Mouse (Mus musculus): ENCODE measurements around the gene Bag3. TPM values are rescaled to one million over a fixed set of nuclear protein-coding genes. Genes with fewer than 3 reads are reported as not detected.

Bag3 gene
- polyA plus RNA-seq, 1 experiment from 2014 or later, result 5.7 TPM

DNA sequence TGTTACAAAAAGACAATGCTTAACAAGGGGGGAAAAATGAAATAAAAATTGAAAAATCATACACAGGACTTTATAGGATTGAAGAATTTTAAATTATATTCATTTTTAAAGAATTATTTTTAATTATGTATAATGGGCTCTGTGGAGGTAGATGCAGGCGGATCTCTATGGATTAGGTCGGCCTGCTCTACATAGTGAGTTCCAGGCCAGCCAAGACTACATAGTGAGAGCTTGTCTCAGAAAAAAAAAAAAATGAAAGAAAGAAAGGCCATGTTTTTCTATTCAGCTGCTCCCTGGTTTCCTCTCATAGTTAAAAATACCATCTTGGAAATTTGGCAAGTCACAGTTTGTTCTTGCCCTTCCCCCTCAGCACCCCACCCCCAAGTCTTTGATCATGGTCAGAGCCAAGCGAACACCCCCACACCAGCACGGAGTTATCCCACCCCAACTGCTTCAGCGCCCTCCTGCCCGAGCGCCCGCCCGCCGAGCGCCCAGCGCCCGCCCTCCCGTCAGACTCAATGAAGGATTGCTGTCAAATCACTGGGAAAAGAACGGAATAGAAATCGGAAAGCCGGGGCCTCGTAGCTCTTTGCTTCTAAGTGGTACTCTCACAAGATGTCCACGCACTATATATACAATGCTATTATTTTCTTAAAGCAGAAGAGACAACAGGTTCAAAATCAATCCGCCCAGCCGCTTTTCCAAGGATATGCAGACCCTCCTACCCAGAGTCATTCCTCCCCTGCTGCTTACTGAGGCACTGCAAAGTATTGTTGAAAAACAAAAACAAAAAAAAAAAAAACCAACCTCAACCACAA lies 68.9 kb downstream of the Bag3 start:
- H3K4me1 ChIP-seq (replicated peaks; ENCODE audit: control insufficient read depth, insufficient read depth, low read length), result peaks cover 6% of the 10 kb centered on the region; the same call in 1 of the 2 replicates
- peak overlapping the region; percentile 16; the same call in 1 of the 2 replicates for H3K9ac ChIP-seq (ENCODE audit: low read length)
- no peaks in the 10 kb centered on the region for H3K9me3 ChIP-seq (ENCODE audit: control insufficient read depth, low read length)
- no peaks in the 10 kb centered on the region for H3K36me3 ChIP-seq (ENCODE audit: control insufficient read depth, insufficient read depth, low read length)
- ATAC-seq (replicated peaks; ENCODE audit: low FRiP score) (no peak; the same call in 1 of the 2 replicates), DNase-seq (ENCODE audit: low spot score) (peak; percentile 67)
- H3K4me2 ChIP-seq (ENCODE audit: low read depth, low read length, severe bottlenecking), result peak overlapping the region; percentile 43
- peak overlapping the region; percentile 11 for H3K4me3 ChIP-seq (ENCODE audit: low read depth, low read length)
- no peaks in the 10 kb centered on the region for H3K27me3 ChIP-seq (ENCODE audit: control insufficient read depth, insufficient read depth, low read length)
- H3K27ac ChIP-seq (ENCODE audit: low read depth, low read length), result peak overlapping the region; percentile 48
- WGBS, result 4% methylated on average over 21 of the region's 21 CpGs

DNA sequence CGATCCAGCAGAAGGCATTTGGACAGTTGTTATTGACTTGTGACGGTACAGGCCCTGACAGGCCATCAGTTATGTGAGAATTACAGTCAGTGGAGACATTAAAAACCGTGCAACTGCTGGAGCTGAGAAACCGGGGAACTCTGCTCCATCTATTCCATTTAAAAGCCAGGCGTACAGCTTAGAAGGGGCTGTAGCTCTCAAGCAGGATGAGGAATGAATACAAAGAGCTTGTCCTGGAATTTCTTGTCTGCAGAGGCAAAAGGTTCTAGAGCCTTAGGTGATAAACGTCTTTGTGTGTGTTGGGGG lies 69.5 kb downstream of the Bag3 start:
- peak overlapping the region; percentile 14; the same call in 1 of the 2 replicates for H3K27ac ChIP-seq (ENCODE audit: low read depth, low read length)
- H3K4me1 ChIP-seq (replicated peaks; ENCODE audit: control insufficient read depth, insufficient read depth, low read length), result peaks cover 6% of the 10 kb centered on the region; the same call in 1 of the 2 replicates
- no peaks in the 10 kb centered on the region for H3K36me3 ChIP-seq (ENCODE audit: control insufficient read depth, insufficient read depth, low read length)
- H3K4me2 ChIP-seq (ENCODE audit: low read depth, low read length, severe bottlenecking), result peak overlapping the region; percentile 43; the same call in 1 of the 2 replicates
- H3K4me3 ChIP-seq (ENCODE audit: low read depth, low read length), result no peak overlapping the region; the same call in 1 of the 2 replicates
- no peaks in the 10 kb centered on the region for H3K27me3 ChIP-seq (ENCODE audit: control insufficient read depth, insufficient read depth, low read length)
- H3K9me3 ChIP-seq (ENCODE audit: control insufficient read depth, low read length), result no peaks in the 10 kb centered on the region
- DNase-seq (ENCODE audit: low spot score) (no peak), ATAC-seq (replicated peaks; ENCODE audit: low FRiP score) (no peak)
- no peak overlapping the region for H3K9ac ChIP-seq (ENCODE audit: low read length)
- WGBS, result 6% methylated on average over 6 of the region's 6 CpGs

DNA sequence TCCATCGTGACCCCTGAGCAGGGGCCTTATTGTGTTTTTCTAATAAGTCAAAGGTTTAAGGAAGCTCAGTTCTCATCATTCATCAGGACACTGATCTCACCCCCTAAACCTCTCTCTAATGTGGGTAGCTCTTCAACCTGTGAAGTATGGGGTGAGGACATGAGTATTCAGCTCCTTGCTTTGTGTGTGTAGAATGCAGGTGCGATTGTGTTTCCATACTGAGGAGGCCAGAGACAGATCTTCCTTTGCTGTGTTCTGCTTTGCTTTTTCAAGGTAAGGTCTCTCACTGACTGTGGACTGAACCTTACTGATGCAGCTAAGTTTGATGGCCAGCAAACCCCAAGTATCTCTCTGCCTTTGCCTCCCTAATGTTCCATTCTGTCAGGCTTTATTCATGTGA lies 72.9 kb downstream of the Bag3 start:
- H3K27me3 ChIP-seq (ENCODE audit: control insufficient read depth, insufficient read depth, low read length), result no peaks in the 10 kb centered on the region
- DNase-seq (ENCODE audit: low spot score), result no peak
- no peak overlapping the region for H3K9ac ChIP-seq (ENCODE audit: low read length)
- H3K4me2 ChIP-seq (ENCODE audit: low read depth, low read length, severe bottlenecking), result no peak overlapping the region
- H3K36me3 ChIP-seq (ENCODE audit: control insufficient read depth, insufficient read depth, low read length), result no peaks in the 10 kb centered on the region
- WGBS, result 98% methylated on average over 2 of the region's 2 CpGs
- no peak overlapping the region for H3K27ac ChIP-seq (ENCODE audit: low read depth, low read length)
- H3K9me3 ChIP-seq (ENCODE audit: control insufficient read depth, low read length), result no peaks in the 10 kb centered on the region
- ATAC-seq (replicated peaks; ENCODE audit: low FRiP score), result no peak
- H3K4me1 ChIP-seq (replicated peaks; ENCODE audit: control insufficient read depth, insufficient read depth, low read length), result peaks cover 6% of the 10 kb centered on the region; the same call in 1 of the 2 replicates
- H3K4me3 ChIP-seq (ENCODE audit: low read depth, low read length), result no peak overlapping the region

Small RNA genes lying within 50 kb of the gene (microRNA-seq; reads per million reads assigned to microRNA genes)
- gene Gm24365 (ENCODE audit: insufficient number of aligned reads), result not detected

Other genes with a start within 250 kb of the Bag3 start
- 23.8 and 24.9 TPM in 2 replicates for gene BC017158, start 225.4 kb upstream of the Bag3 start, polyA plus RNA-seq (2014; fragmentation: Nextera tagmentation; extraction: Ambion mirVana)
- gene Rgs10, start 104.9 kb upstream of the Bag3 start, polyA plus RNA-seq (2014; fragmentation: Nextera tagmentation; extraction: Ambion mirVana), result 6.0 and 6.6 TPM in 2 replicates
- gene Tial1, start 61.9 kb upstream of the Bag3 start, polyA plus RNA-seq (2014; fragmentation: Nextera tagmentation; extraction: Ambion mirVana), result 37.9 and 48.2 TPM in 2 replicates
- 97.4 and 98.4 TPM in 2 replicates for gene Inpp5f, start 87.7 kb downstream of the Bag3 start, polyA plus RNA-seq (2014; fragmentation: Nextera tagmentation; extraction: Ambion mirVana)
- 86.1 and 90.8 TPM in 2 replicates for gene Mcmbp, start 216.9 kb downstream of the Bag3 start, polyA plus RNA-seq (2014; fragmentation: Nextera tagmentation; extraction: Ambion mirVana)
- 44.5 and 45.3 TPM in 2 replicates for gene Sec23ip, start 221.3 kb downstream of the Bag3 start, polyA plus RNA-seq (2014; fragmentation: Nextera tagmentation; extraction: Ambion mirVana)

All from forebrain, embryonic 11.5 days (tissue).